Comparison of ENCODE assay signal across 8 mouse cellular contexts in the genomic region with DNA sequence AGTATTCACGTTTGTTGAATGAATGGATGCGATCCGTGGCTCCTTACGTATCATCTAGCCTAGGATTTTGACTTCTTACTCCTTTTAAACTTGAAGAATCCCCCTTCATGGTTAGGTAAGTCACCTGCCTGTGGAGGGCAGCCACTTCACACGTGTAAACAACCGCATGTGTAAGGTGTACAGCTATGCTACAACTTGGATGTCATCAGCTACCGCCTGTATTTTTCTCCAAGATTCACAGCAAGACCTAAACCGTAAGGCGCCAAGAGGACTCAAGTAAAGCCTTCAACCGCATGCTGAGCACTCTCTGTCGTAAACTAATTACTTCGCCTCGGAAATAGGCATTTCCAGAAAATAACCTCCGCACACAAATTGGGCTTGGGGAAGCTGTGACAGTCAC. TPM values are rescaled to one million over a fixed set of nuclear protein-coding genes. Genes with fewer than 3 reads are reported as not detected.
DNase-seq lines count a peak whose midpoint lies in the region; ATAC-seq and TF ChIP-seq lines count a peak whose summit lies in the region.

No protein-coding gene starts in this region.

- H3K9me3 ChIP-seq in erythroblast, embryonic 14.5 days (ENCODE audit: control insufficient read depth, low read length), result no peaks in the 10 kb centered on the region
- H3K9me3 ChIP-seq in limb, embryonic 15.5 days, result no peaks in the 10 kb centered on the region
- no peaks in the 10 kb centered on the region for H3K9me3 ChIP-seq in stomach, embryonic 15.5 days

- peak overlapping the region; percentile 71 for H3K4me3 ChIP-seq in bone marrow, adult 2 months (replicated peaks; ENCODE audit: control insufficient read depth, low read depth, low read length)
- H3K4me3 ChIP-seq in erythroblast, embryonic 14.5 days (replicated peaks), result peak overlapping the region; percentile 96
- peak overlapping the region; percentile 99 for H3K4me3 ChIP-seq in limb, embryonic 15.5 days
- peak overlapping the region; percentile 100 for H3K4me3 ChIP-seq in stomach, embryonic 15.5 days (replicated peaks)

- peak overlapping the region; percentile 83 for H3K4me2 ChIP-seq in limb, embryonic 15.5 days
- peak overlapping the region; percentile 88 for H3K4me2 ChIP-seq in stomach, embryonic 15.5 days

- peaks cover 5% of the 10 kb centered on the region for H3K27me3 ChIP-seq in erythroblast, embryonic 14.5 days (ENCODE audit: control insufficient read depth)
- H3K27me3 ChIP-seq in limb, embryonic 15.5 days, result peaks cover 4% of the 10 kb centered on the region; the same call in 1 of the 2 replicates
- H3K27me3 ChIP-seq in stomach, embryonic 15.5 days (replicated peaks), result no peaks in the 10 kb centered on the region

- WGBS in bone marrow, adult 2 months, result 10% methylated on average over 14 of the region's 14 CpGs
- 11% methylated on average over 14 of the region's 14 CpGs for WGBS in limb, embryonic 15.5 days
- WGBS in stomach, embryonic 15.5 days, result 13% methylated on average over 14 of the region's 14 CpGs

- intact Hi-C loops in left cerebral cortex, postnatal 36 days (cut with DNase I), result no loop called here
- intact Hi-C loops in left cerebral cortex, postnatal 10 days (cut with DNase I), result no loop called here

- peak overlapping the region; percentile 94 for H3K9ac ChIP-seq in limb, embryonic 15.5 days
- H3K9ac ChIP-seq in stomach, embryonic 15.5 days, result 0 out of 2 replicates have a peak overlapping the region, but pooled peaks have one; percentile 89

- no peak for TF ChIP-seq CTCF in bone marrow, adult 2 months (IDR thresholded peaks at IDR 0.05; ENCODE audit: control insufficient read depth, insufficient read depth, low read length)

- H3K36me3 ChIP-seq in erythroblast, embryonic 14.5 days (ENCODE audit: control insufficient read depth), result peaks cover 47% of the 10 kb centered on the region
- no peaks in the 10 kb centered on the region for H3K36me3 ChIP-seq in limb, embryonic 15.5 days
- H3K36me3 ChIP-seq in stomach, embryonic 15.5 days, result no peaks in the 10 kb centered on the region

- no peak for ATAC-seq in limb, embryonic 15.5 days (ENCODE audit: insufficient number of reproducible peaks, low FRiP score, low TSS enrichment, low read depth)
- no peak for ATAC-seq in stomach, embryonic 15.5 days (ENCODE audit: insufficient read depth, low FRiP score, low read depth)

- no peak overlapping the region for H3K27ac ChIP-seq in bone marrow, adult 2 months (ENCODE audit: control insufficient read depth, insufficient read depth, low read depth, low read length, poor library complexity)
- H3K27ac ChIP-seq in limb, embryonic 15.5 days, result peak overlapping the region; percentile 89; the same call in 1 of the 2 replicates
- no peak overlapping the region for H3K27ac ChIP-seq in stomach, embryonic 15.5 days

- H3K4me1 ChIP-seq in bone marrow, adult 2 months (ENCODE audit: control insufficient read depth, insufficient read depth, low read length), result peaks cover 2% of the 10 kb centered on the region; the same call in 1 of the 2 replicates
- H3K4me1 ChIP-seq in erythroblast, embryonic 14.5 days (ENCODE audit: control insufficient read depth), result peaks cover 64% of the 10 kb centered on the region
- peaks cover 34% of the 10 kb centered on the region for H3K4me1 ChIP-seq in limb, embryonic 15.5 days
- H3K4me1 ChIP-seq in stomach, embryonic 15.5 days, result peaks cover 7% of the 10 kb centered on the region

- no peak for TF ChIP-seq POLR2A in bone marrow, adult 2 months (IDR thresholded peaks at IDR 0.05; ENCODE audit: borderline replicate concordance, control insufficient read depth, low read depth, low read length)

- DNase-seq in left cerebral cortex, postnatal 36 days (ENCODE audit: low spot score in 2 of 2), result peak; percentile 7
- no peak for DNase-seq in left cerebral cortex, postnatal 10 days (ENCODE audit: extremely low spot score in 1 of 2, low spot score in 2 of 2)
- DNase-seq in right cerebral cortex, postnatal 10 days (ENCODE audit: low spot score in 2 of 2), result no peak
- DNase-seq in spleen, postnatal 36 days (ENCODE audit: low spot score in 2 of 2), result no peak

RNA-seq across cellular contexts. Expression of a gene that starts 1.3 kb away (rescaled TPM):
- 10 to 100 TPM; 49.7 to 56.6 TPM for total RNA-seq in left cerebral cortex, postnatal 36 days (2021)
- 10 to 100 TPM; 56.1 to 57.5 TPM for total RNA-seq in left cerebral cortex, postnatal 10 days (2021)
- polyA plus RNA-seq in bone marrow, adult 2 months (2011; ENCODE audit: insufficient read depth, insufficient read length, low replicate concordance, missing spikeins), result 17.6 and 24.3 TPM in 2 replicates
- 1.4 and 1.5 TPM in 2 replicates for polyA plus RNA-seq in erythroblast, embryonic 14.5 days (2012)
- polyA plus RNA-seq in limb, embryonic 15.5 days (2015; fragmentation: Nextera tagmentation; extraction: Ambion mirVana), result 39.1 and 44.7 TPM in 2 replicates
- 38.2 and 41.5 TPM in 2 replicates for polyA plus RNA-seq in stomach, embryonic 15.5 days (2015; fragmentation: Nextera tagmentation; extraction: Ambion mirVana)

RNA-seq across cellular contexts. Expression of a gene that starts 12.5 kb away (rescaled TPM):
- not detected for total RNA-seq in left cerebral cortex, postnatal 36 days (2021)
- not detected for total RNA-seq in left cerebral cortex, postnatal 10 days (2021)
- polyA plus RNA-seq in bone marrow, adult 2 months (2011; ENCODE audit: insufficient read depth, insufficient read length, low replicate concordance, missing spikeins), result 147 and 211 TPM in 2 replicates
- 54.9 and 73.6 TPM in 2 replicates for polyA plus RNA-seq in erythroblast, embryonic 14.5 days (2012)
- 2.7 and 4.0 TPM in 2 replicates for polyA plus RNA-seq in limb, embryonic 15.5 days (2015; fragmentation: Nextera tagmentation; extraction: Ambion mirVana)
- 18.4 and 39.4 TPM in 2 replicates for polyA plus RNA-seq in stomach, embryonic 15.5 days (2015; fragmentation: Nextera tagmentation; extraction: Ambion mirVana)

Comparison
In these comparisons a context has a peak if more than half of its experiments do, and no peak if none do; other contexts are left out.
1. DNase-seq: peak in left cerebral cortex, postnatal 36 days (2 of 2); none in left cerebral cortex, postnatal 10 days (0 of 2), right cerebral cortex, postnatal 10 days (0 of 2) and spleen, postnatal 36 days (0 of 2).
2. Peak in every context shown above with its lines, with median percentiles within 50 percentile points of each other: H3K4me3 ChIP-seq.